Mouse (Mus musculus) forebrain, postnatal 0 days (tissue): ENCODE measurements around the gene Abtb1. TPM values are rescaled to one million over a fixed set of nuclear protein-coding genes. Genes with fewer than 3 reads are reported as not detected.

Experiments
- ATAC-seq: fragments of 200-750 bp; cut with Nextera tagmentation; 2 replicates; pipeline ENCODE4 v1.8.0; 2017; ENCODE audit warnings: mild to moderate bottlenecking, moderate library complexity
- DNase-seq: peaks from one replicate; pipeline ENCODE4 v3.0.0-alpha.2; 2015
- H3K27ac ChIP-seq: fragments of 300-500 bp; sonication (generic); 2 replicates; pipeline ENCODE4 v1.5.1; 2014; ENCODE audit warnings: low read depth, mild to moderate bottlenecking, antibody characterized with exemption, low read length, moderate library complexity, mixed read lengths
- H3K27me3 ChIP-seq: fragments of 300-500 bp; sonication (generic); 2 replicates; pipeline ENCODE4 v1.6.1; 2014; ENCODE audit warnings: mild to moderate bottlenecking, low read length, mixed read lengths; ENCODE audit not compliant: insufficient read depth
- H3K36me3 ChIP-seq: fragments of 300-500 bp; sonication (generic); 2 replicates; pipeline ENCODE4 v1.6.1; 2014; ENCODE audit warnings: mild to moderate bottlenecking, moderate library complexity; ENCODE audit not compliant: insufficient read depth
- H3K4me1 ChIP-seq: fragments of 300-500 bp; sonication (generic); 2 replicates; pipeline ENCODE4 v1.6.1; 2014; ENCODE audit warnings: antibody characterized with exemption; ENCODE audit not compliant: insufficient read depth
- H3K4me2 ChIP-seq: fragments of 300-500 bp; sonication (generic); 2 replicates; pipeline ENCODE4 v1.6.1; 2014; ENCODE audit warnings: low read depth, mild to moderate bottlenecking, moderate library complexity
- H3K4me3 ChIP-seq: fragments of 300-500 bp; sonication (generic); 2 replicates; pipeline ENCODE4 v1.5.1; 2014; ENCODE audit warnings: low read depth, low read length, mixed read lengths
- H3K9ac ChIP-seq: fragments of 300-500 bp; sonication (generic); 2 replicates; pipeline ENCODE4 v1.6.1; 2014; ENCODE audit warnings: mild to moderate bottlenecking
- H3K9me3 ChIP-seq: fragments of 300-500 bp; sonication (generic); 2 replicates; pipeline ENCODE4 v1.6.1; 2016; ENCODE audit warnings: low read length
- CTCF ChIP-seq: sonication (generic); IDR thresholded peaks from 2 replicates; pipeline ENCODE4 v1.5.1; 2016; ENCODE audit warnings: antibody characterized with exemption, control low read depth, low read depth
- WGBS: fragments of 180-500 bp; shearing (Covaris S2); extraction: QIAGEN DNeasy Blood & Tissue Kit; methylation state at CpG from one replicate; pipeline ENCODE4 v1.1.7; 2014; 5-methylcytosine and 5-hydroxymethylcytosine counted together
- polyA plus RNA-seq: library from polyadenylated mRNA; unstranded; fragments of >200 nt; fragmentation: Nextera tagmentation; extraction: Ambion mirVana; gene quantifications from 2 replicates; pipeline ENCODE4 v1.2.1, GENCODE M21; 2015
- total RNA-seq: library from RNA; depleted of rRNA; stranded (reverse); fragments of >200 nt; gene quantifications from 2 replicates; pipeline ENCODE4 v1.2.3, GENCODE M21; 2014

The Abtb1 gene
- total and polyA plus RNA-seq, 2 experiments from 2014 or later = 30.4 to 50.5 TPM

- no peak overlapping the region for H3K27ac ChIP-seq
- no peak for DNase-seq
These were observed 12.2 kb downstream of the Abtb1 start for GRCm38 (mm10) chr6:88829579-88829978.

DNA sequence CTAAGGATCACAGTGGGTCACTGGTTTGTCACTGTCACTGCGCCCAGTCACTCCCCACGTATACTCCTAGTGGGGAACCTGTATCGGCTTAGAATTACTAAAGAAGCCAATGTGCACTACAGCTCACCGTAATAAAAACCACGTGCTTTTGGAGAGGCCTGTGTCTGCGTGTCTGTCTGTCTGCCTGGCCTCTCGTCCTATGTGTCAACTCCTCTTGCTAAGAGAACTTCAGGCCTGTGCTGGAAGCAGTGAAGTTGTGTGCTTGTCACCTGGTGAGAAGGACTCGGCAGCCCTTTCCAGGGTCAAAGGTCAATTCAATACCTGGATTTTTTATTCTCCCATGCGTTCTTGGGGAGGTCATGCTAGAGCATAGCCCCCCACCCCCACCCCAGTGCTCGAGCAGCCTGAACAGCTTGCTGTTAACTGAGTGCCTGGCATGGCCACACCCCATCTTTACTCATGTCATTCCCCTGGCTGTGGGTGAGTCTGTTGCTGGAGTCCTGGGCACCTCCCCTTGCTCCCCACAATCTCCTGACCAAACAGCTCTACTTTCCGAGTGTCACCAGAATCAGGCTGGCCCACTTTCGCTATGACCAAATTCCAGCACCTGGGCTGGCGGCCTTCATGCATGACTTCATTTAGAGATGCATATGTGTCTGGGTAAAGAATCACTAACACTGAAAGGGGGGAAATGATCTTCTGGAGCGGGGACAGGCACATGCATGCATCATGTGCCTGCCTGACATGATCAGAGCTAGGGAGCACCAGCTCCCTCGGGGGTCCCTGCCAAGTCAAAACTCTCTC, 13.4 kb downstream of the Abtb1 start:
- no peak for TF ChIP-seq CTCF
- H3K27me3 ChIP-seq = no peaks in the 10 kb centered on the region
- H3K36me3 ChIP-seq = no peaks in the 10 kb centered on the region
- no peaks in the 10 kb centered on the region for H3K9me3 ChIP-seq
- H3K9ac ChIP-seq = no peak overlapping the region
- H3K4me1 ChIP-seq = 0 out of 2 replicates have a peak, but pooled peaks cover 5% of the 10 kb centered on the region
- no peak overlapping the region for H3K4me3 ChIP-seq
- WGBS = 78% methylated on average over 15 of the region's 15 CpGs
- DNase-seq (no peak), ATAC-seq (no peak)
- no peak overlapping the region for H3K4me2 ChIP-seq
- H3K27ac ChIP-seq = no peak overlapping the region

More at GRCm38 (mm10) chr6:88829579-88829978, 12.2 kb downstream of the Abtb1 start:
- Histone ChIP-seq H3K27me3 (no peaks in the 10 kb centered on the region), H3K4me2 (no peak overlapping the region), H3K9ac (no peak overlapping the region), H3K36me3 (no peaks in the 10 kb centered on the region), H3K4me3 (no peak overlapping the region), H3K4me1 (0 out of 2 replicates have a peak, but pooled peaks cover 5% of the 10 kb centered on the region), H3K9me3 (no peaks in the 10 kb centered on the region)
- WGBS = 91% methylated on average over 4 of the region's 4 CpGs
- no peak for TF ChIP-seq CTCF
- ATAC-seq = no peak

DNA sequence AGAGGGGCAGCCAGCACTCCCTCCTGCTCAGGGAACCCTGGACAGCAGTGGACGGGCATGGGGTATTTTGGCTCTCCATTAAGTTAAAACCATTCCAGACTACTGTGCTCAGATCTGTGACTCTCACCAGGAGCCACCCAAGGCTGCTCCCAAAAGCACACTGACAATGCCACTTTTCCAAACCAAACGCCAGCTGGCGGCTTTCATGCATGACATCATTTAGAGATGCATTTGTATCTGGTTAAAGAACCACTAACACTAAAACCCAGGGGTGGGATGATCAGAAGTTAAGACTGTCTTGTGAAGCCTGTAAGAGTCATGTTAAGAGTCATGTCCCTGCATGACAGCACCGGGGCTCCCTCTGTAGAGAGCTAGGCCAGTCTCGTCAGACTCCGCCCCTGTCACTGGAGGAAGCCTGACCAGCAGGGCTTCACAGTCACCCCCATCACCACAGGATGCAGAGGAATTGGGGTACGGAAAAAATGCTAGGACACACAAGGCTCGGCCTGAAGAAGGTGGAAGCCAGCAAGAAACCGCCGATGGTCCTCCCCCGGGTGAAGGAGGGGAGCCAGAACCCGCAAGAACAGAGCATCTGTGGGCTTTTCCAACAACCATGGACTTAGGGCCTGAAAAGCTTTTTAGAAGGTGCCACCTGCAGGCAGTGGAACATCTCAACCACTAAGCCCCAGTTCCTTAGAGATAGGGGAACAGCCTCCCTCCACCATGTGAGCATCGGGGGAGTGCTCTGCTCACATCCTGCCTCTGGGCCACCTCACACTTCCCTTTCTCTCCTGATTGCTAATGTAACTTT, 14.2 kb downstream of the Abtb1 start:
- peak; percentile 17; the same call in 1 of the 2 replicates for TF ChIP-seq CTCF
- Histone ChIP-seq H3K36me3 (no peaks in the 10 kb centered on the region), H3K4me2 (no peak overlapping the region), H3K27me3 (no peaks in the 10 kb centered on the region), H3K4me3 (no peak overlapping the region), H3K9ac (no peak overlapping the region), H3K27ac (no peak overlapping the region), H3K4me1 (0 out of 2 replicates have a peak, but pooled peaks cover 5% of the 10 kb centered on the region), H3K9me3 (no peaks in the 10 kb centered on the region)
- ATAC-seq (peak; percentile 28), DNase-seq (peak; percentile 47)
- WGBS = 60% methylated on average over 13 of the region's 13 CpGs

DNA sequence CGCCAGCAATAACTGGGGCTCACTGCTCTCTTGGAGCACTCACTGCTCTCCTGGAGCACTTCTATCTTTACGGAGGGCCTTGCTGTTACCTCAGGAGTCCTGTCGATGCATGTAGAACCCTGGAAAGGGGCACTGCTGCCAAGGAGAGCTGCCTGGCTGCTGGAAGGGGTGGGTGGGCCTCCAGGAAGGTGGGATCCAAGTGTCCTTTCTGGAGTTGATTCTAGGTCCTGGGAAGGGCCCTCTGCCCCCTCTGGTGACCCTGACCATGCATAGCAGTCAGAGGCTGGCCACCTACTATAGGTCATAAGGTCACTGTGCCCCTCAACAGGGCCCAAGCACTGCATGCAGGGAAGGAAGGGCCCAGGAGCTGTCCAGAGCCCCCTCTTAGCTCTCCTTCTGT, 14.8 kb downstream of the Abtb1 start:
- no peak for DNase-seq
- Histone ChIP-seq H3K4me1 (0 out of 2 replicates have a peak, but pooled peaks cover 5% of the 10 kb centered on the region), H3K27me3 (no peaks in the 10 kb centered on the region), H3K36me3 (no peaks in the 10 kb centered on the region), H3K9me3 (no peaks in the 10 kb centered on the region), H3K4me3 (no peak overlapping the region), H3K9ac (no peak overlapping the region), H3K4me2 (no peak overlapping the region), H3K27ac (no peak overlapping the region)
- no peak for TF ChIP-seq CTCF
- WGBS = 60% methylated on average over 3 of the region's 3 CpGs
- ATAC-seq = no peak; the same call in 1 of the 2 replicates

DNA sequence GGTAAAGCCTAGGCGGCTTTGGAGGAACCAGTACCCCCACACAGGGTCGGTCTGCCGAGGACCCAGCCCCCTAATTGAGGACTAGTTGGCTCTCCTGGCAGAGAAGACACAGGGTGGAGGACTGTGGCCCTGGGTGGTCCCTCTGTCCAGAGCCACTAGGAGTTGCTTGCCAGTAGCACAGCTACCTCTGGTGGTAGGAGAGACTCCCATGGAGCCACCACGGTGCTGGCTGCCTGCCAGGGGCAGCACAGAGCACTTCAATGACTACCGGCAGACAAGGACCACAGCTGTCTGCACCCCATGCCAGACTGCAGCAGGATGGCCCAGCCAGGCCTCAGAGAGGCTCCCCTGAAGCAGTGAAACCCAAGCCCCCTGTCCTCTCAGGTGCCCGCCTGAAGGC, 15.2 kb downstream of the Abtb1 start:
- WGBS = 28% methylated on average over 6 of the region's 6 CpGs

GRCm38 (mm10) chr6:88826088-88826487, 15.7 kb downstream of the Abtb1 start:
- Histone ChIP-seq H3K27ac (no peak overlapping the region), H3K9me3 (no peaks in the 10 kb centered on the region), H3K9ac (no peak overlapping the region), H3K4me1 (0 out of 2 replicates have a peak, but pooled peaks cover 5% of the 10 kb centered on the region), H3K27me3 (no peaks in the 10 kb centered on the region), H3K4me2 (no peak overlapping the region), H3K4me3 (no peak overlapping the region), H3K36me3 (no peaks in the 10 kb centered on the region)
- DNase-seq = no peak
- ATAC-seq = no peak
- 62% methylated on average over 3 of the region's 3 CpGs for WGBS
- no peak for TF ChIP-seq CTCF

More for the DNA sequence above, 15.2 kb downstream of the Abtb1 start:
- no peaks in the 10 kb centered on the region for H3K36me3 ChIP-seq
- DNase-seq (peak; percentile 70), ATAC-seq (peak; percentile 63)
- no peaks in the 10 kb centered on the region for H3K9me3 ChIP-seq
- H3K9ac ChIP-seq = no peak overlapping the region
- H3K4me2 ChIP-seq = no peak overlapping the region
- no peaks in the 10 kb centered on the region for H3K27me3 ChIP-seq
- peak; percentile 67 for TF ChIP-seq CTCF
- H3K27ac ChIP-seq = no peak overlapping the region
- H3K4me3 ChIP-seq = no peak overlapping the region
- 0 out of 2 replicates have a peak, but pooled peaks cover 5% of the 10 kb centered on the region for H3K4me1 ChIP-seq
